Mouse (Mus musculus) heart, postnatal 0 days (tissue): ENCODE measurements at regions not wholly inside any gene's neighbourhood (a gene's known extent, or its start where the extent isn't known, plus 50 kb on each side); places are given as distances from the start of the nearest gene placed in this dataset.

Experiments
- CTCF ChIP-seq: IDR thresholded peaks from 2 replicates; pipeline ENCODE4 v1.5.1; 2016; ENCODE audit warnings: antibody characterized with exemption, control low read depth, low read depth
- EP300 ChIP-seq: IDR thresholded peaks from 2 replicates; pipeline ENCODE4 v1.6.1; 2016; ENCODE audit warnings: antibody characterized with exemption, low read depth

GRCm38 (mm10) chr3:60266666-60267415 lies 185.2 kb downstream of the Sucnr1 start:
- TF ChIP-seq CTCF (no peak), EP300 (no peak)
